Mouse (Mus musculus) heart, postnatal 36 days (tissue): ENCODE data around the gene Aplp2. TPM values are rescaled to one million over a fixed set of nuclear protein-coding genes. Genes with fewer than 3 reads are reported as not detected.

Experiments used
- DNase-seq, 2 experiments: peaks; one replicate each; pipeline ENCODE4 v3.0.0; 2021 to 2022
- intact Hi-C: fragments of 180-260 bp; cut with DNase I; formaldehyde crosslinking; loops from one replicate; pipeline ENCODE4 v1.15.1; 2025
- total RNA-seq, 2 experiments: library from RNA; stranded (reverse); gene quantifications; 2 replicates each; pipeline ENCODE4 v1.2.3; 2021

The Aplp2 gene
- total RNA-seq, 2 experiments from 2014 or later, result 294 to 315 TPM

DNA sequence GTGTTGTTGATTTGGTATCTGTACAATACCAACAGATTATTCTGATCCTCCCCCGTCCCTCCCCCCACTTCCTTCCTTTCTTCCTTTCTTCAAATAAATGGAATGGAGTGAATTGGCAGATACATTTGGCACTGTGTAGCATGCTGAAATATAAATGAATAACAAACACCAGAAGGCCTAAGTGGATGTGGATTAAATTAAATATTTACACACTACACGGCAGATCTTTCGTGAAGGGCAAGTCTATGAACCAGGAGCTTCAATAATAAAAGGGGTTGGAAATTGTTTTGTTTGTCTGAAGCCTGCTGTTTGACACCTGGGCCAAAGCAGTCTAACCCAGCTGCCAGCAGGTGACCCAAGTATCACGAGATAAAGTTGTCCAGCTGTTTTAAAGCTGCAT, 23.4 kb upstream of the Aplp2 start:
- intact Hi-C loops, result loop anchor here (2.0 kb wide), 1 partner anchor 18 kb away; no protein-coding TSS in a partner anchor
- DNase-seq, result no peak

DNA sequence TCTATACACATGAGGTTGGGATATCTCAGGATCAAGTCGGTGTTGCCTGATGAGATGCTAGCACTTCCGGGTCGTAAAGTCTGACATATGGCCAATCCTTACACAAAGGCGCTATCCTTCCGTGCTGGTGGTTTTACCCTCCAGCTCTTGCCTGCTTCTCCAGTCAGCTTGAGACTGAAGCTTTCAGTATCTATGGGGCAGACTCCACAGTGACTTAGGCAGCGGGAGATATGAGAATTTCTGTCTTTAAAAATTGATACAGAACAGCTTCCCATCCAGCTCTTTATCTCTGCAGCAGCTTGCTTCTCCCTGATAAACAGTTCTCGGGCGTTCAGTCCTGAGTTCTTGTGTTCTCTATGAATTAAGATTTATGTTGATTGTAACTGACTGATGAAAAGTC, 14.9 kb upstream of the Aplp2 start:
- intact Hi-C loops, result no loop called here
- no peak for DNase-seq

DNA sequence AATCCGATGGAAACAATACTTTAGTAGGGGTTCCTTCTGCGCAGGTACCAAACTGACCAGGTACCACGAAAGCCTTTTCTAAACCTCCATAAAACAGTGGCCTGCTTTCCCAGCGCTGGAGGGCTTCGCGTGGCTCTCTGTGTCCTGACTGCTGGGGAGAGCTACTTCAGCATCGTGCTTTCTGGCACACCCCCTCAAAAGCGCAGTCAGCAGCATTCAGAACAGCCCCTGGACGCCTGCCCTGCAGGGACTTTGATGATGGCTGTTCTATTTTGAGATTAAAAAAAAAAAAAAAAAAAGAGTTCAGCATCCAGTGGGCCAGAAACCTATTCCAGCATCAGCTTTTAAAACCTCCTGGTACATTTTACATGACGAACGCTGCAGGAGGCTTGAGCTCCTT, 14.2 kb upstream of the Aplp2 start:
- intact Hi-C loops, result no loop called here

DNA sequence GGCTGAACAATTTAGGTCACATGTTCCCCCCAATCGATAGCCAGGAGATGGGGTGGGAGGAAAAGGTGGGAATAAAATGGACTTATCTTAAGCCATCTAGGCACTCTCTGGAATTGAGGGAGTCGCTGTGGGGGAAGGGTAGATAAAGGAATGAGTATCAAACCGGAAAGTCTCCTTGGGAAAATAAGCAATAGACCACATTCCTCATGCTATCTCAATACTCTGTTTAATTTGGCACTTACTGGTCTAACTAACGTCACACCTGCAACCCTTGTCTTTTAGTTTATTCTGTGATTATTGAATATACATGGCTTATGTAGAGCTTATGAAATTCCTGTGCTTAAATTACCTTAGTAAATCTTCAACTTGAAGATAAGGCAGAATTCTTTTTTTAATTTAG, 11.9 kb upstream of the Aplp2 start:
- intact Hi-C loops, result no loop called here
- no peak for DNase-seq

More for the DNA sequence above, 14.2 kb upstream of the Aplp2 start:
- DNase-seq, result peak in 1 of 2 experiments; percentile 43

DNA sequence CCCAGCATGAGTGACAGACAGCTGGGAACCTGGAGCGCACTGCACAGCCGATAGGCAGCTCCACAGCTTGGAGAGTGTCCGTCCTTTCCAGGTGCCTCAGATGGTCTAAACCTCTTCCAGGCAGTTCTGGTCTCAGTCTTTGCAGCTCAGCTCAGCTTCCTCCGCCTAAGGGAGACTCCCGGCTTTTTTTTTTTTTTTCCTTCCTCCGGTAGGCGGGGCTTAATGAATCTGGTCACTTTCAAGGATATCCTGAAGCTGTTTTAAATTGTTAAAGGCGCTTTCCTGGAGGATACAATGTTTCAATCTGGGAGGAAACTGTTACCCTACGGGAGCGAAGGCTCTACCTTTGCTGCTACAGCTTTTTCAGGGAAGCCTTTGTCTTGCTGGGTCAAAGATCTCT, 9.6 kb upstream of the Aplp2 start:
- intact Hi-C loops, result loop anchor here (2.0 kb wide), 1 partner anchor 60 kb away; the partner anchor contains the start of gene Prdm10
- DNase-seq, result no peak

DNA sequence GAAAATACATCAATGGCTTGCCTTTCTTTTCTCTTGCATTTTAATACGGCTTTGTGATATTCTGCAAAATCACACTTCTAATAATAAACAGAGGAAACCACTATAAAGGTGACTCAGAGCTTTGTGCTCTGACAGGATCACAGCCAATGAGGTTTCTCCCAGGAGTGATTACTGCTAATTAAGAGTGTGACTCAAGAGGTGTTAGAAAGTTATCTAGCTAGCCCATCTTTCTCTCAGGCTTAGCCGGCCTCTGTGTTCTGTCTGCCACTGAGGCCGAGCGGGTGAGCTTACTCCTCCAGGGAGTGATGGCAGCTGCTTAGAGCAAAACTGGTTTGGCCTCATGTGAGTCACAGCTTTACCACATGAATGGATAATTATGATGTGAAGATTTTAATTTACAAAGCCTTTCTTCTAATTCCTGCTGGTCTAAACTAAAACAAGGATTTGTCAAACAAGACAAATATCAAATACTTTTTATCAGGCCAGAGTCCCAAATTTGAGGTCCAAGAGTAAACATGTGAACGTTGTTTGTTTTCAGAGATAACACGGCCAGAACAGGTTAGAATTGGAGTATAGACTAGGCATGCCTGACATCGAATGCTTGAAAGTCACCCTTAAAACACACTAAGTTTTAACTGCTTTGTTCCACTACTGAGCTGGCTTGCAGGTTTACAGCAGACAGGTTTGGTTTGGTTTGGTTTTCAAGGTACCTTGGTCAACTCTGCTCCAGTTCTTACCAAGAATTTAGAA, 6.2 kb upstream of the Aplp2 start:
- DNase-seq, result no peak
- intact Hi-C loops, result no loop called here

DNA sequence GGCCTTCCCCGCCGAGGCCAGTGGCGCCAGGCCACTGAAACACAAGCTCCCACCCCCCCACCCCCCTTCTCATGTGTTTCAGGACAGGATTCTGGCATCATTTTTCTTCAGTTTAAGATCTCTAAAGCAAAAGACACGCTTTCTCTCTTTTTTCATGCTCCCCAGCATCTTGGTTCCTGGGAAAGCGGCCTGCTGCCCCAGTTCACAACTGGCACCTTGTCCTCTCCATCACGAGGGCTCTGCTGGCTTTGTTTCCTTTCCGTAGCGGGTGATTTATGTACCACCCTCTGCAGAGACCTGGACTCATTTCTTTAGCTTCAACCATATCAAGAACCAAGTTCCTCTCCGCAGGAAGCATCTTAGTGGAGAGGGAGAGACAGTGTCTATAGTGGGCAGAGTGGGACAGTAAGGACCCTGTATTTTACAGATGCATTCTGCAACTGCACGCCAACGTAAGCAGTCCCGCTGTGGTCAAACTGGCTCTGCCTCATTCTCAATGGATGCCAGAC, 939 bp upstream of the Aplp2 start:
- no peak for DNase-seq
- intact Hi-C loops, result no loop called here

DNA sequence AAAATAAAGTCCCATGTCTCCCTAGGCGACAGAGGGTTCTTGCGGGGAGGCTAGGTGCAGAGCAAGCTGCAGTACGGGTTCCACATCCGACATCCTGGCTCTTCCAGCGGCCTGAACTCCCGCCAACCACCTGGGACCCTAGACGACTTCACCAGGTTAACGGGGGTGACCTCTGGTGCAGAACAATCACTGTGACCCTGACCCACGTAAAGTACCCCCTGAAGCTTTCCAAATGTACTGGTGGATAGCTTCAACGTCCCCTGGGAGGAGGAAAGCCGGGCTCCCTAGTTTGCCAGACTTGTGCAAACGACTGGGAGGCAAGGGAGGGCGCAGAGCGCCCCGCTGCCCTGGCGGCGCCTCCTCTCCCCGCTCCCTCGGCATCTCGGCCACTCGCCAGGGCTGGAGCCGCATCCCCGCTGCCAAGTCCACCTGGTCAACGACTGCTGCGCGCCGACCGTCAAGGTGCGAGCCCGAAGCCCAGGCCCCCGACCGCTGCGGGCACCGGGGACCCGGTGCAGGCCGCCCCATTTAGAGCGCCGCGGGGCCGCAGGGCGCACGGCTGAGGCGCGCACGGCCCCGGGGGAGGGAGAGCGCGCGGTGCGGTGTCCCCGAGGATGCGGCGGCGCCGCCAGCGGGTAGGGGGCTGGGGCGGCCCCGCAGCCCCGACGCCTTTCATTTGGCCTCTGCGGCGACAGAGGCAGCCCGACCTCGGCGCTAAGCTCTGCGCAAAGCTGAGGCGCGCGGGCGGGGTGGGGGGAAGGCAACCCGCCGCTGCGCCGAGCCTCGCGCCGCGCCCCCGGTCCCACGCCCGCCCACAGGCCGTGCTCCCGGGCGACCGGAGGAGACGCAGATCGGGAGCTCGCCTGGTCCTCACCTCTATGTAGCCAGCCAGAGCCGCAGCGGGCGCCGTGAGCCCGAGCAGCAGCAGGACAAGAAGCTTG, 596 bp downstream of the Aplp2 start:
- intact Hi-C loops, result loop anchor here (1.0 to 2.0 kb wide), 3 partner anchors 42 to 70 kb away; no protein-coding TSS in a partner anchor
- DNase-seq, result peak; percentile 58 to 66

DNA sequence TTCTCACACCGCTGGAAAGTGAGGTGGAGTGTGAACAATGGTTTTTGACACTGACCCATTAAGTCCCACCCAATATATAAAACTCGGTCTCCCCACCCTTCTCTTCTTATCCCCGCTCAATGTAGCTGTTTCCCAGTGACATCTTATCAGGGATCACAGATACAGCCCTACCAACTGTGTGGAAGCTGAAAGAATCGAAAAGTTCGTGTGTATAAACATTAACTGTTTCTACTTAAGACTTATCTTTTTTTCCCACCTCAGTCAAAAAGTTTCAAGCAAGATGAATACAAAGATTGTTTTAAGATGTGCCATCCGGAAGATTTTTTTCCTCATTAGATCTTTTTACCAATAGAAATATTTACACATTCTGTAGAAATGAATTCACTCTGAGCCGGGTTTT, 1.5 kb downstream of the Aplp2 start:
- intact Hi-C loops, result loop anchor here (2.0 kb wide), 2 partner anchors 43 to 45 kb away; no protein-coding TSS in a partner anchor
- DNase-seq, result no peak

DNA sequence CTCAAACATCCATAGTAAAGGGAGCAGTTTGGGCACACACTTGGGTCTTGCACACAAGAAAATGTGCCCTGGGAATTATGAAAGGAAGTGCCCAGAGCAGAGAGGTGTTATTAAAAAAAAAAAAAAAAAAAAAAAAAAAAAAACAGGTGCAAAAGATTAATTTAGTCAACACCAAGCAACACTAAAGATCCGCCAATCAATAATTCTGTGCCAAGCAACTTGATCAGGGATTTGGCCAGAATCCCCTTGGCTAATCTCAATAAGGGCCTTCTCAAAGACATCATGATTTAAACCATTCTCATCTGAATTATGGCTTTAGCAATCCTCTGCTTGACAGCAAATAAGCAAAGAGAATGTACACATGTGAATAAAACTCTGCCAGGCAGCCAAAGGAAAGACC, 2.1 kb downstream of the Aplp2 start:
- intact Hi-C loops, result no loop called here
- DNase-seq, result no peak

DNA sequence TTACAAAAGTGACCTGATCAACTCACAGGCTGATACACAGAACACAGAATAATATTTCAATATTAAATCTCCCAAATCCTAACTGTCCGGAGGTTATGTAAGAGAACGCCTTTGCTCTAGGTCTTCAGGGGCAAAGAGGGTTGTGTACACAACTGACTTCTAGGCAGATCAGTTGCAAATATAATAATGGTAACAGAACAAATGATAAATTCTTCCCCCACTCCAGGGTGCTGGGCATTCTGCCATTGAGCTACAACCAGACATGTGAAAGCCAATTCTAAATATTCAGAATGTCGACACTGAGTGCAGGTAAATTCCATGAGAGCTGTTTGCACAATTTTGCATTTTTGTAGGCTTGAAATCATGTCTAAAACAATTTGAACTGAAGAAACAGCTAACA, 3.9 kb downstream of the Aplp2 start:
- intact Hi-C loops, result no loop called here
- DNase-seq, result no peak

DNA sequence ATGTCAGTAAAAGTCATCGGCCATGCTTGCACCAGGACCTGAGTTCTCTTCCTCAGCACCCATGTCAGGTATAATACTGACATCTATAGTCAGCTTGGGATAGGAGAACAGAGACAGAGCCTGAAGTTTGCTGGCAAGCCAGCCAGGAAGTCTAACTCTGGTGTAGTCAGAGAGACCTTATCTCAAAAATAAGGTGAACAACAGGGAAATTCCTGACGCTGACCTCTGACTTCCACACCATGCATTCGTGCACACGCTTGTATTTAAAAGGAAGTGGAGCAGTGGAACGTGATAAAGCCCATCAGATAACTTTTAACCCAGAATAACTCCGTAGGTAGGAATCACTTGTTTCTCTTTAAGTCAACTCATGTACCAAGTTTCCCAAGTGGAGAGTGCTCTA, 6.9 kb downstream of the Aplp2 start:
- DNase-seq, result no peak
- intact Hi-C loops, result loop anchor here (5.0 kb wide), 1 partner anchor 37 kb away; no protein-coding TSS in a partner anchor

DNA sequence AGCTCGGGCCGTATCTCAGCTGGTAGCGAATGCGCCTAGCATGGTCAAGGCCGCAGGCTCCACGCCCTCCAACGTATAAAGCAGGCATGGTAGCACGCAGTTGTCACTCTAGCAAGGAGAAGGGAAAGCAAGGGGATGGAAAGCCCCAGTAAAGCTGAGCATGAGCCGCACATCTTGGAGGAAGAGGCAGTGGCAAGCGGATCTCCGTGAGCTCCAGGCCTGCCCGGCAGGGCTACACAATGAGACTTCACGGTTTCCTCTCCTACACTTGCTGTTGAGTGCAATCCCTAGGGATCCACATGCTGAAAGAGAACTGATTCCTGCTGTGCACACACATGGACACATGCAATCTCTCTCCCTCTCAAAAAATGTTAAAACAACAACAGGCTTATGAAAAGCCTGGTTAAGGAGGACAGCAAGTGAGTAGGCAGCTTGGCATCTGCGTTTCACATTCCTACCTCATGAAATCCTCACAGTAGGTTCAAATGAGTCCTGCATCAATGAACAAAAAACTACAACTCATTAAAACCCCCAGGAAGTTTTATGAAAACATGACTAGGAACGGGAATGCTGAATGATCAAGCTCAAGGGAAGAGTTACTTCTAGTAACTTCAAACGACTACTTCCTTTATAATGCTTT, 7.9 kb downstream of the Aplp2 start:
- intact Hi-C loops, result loop anchor here (5.0 kb wide), 1 partner anchor 36 kb away; no protein-coding TSS in a partner anchor
- DNase-seq, result no peak

DNA sequence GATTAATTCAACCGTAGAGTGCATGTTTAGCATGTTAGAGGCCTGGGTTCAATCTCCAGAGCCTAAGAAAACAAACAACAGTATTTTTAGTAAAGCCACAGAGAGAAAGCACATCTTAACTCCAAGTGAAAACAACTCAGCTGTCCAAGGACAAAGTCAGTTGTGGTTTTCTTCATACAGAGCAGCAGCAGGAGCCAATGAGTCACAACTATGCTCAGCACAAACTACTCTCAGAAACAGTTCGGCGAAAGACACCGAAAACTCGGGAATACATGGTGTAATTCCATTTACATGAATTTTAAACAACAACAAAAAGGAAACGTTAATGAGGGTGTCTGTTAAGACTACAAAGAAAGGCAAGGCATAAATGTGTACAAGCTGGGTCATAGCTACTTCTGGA, 8.5 kb downstream of the Aplp2 start:
- no peak for DNase-seq
- intact Hi-C loops, result loop anchor here (5.0 kb wide), 1 partner anchor 36 kb away; no protein-coding TSS in a partner anchor

DNA sequence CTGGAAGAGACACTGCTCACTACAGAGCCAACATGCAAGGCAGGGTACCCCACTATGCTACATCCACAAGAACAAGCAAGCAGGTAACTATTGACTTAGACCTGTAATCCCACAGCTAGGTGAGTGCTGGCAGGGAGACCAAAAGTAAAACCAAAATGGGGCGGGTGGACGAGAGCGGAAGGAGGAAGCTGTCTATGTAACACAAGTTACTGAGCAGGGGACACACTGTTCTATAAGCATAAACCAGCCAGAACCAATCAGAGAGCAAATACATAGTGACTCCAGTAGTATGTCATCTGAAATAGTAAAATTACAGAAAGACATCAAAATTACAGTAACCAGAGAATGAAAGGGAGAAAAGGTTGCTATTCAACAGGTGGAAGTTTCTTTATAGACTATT, 13.0 kb downstream of the Aplp2 start:
- intact Hi-C loops, result no loop called here
- no peak for DNase-seq

DNA sequence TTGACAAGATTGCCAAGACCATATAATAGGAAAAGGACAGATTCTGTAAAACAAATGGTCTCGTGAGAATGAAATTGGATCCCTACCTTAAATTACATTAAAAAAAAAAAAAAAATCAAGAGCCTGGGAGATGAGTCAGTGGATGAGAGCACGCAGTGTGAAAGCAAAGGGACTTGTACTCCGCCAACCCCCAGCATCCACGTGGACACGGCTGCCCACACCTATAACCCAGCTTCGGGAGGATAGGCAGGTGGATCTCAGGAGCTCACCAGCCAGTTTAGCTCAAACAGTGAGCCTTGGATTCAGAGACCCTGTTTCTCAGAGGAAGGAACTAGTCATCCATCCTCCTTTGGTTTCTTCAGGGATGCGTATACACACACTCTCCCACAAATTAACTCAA, 13.8 kb downstream of the Aplp2 start:
- intact Hi-C loops, result no loop called here
- no peak for DNase-seq

DNA sequence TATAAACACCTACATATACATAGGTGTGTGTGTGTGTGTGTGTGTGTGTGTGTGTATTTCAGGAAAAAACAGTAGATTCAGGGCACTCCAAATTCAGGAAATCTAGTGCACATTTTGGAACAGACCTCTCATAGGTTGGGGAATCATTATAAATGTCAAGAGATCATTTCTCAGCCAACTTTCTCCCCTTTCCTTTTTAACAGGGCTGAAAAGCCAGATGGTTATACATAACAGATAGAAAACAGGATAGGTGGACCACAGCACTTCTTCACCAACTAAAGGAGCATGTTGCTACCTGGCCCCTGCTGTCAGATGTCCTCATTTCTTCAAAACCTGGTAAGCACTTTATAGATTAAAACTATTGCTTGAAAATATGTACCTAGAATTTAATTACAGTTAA, 14.9 kb downstream of the Aplp2 start:
- intact Hi-C loops, result no loop called here
- DNase-seq, result no peak

DNA sequence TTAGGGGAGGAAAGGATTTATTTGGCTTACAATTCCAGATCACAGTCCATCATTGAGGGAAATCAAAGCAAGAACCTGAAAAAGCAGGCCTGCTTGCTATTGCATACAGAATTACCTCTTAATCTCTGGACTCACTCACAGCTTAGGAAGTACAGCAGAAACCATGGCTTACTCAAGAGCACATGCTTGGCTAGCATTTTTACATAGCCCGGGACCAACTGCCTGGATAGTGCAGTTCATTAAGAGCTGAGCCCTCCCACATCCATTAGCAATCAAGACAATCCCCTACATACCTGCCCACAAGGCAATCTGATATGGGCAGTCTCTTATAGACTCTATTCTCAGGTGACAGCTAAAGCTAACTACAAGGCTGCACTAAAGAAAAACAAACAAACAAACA, 16.0 kb downstream of the Aplp2 start:
- intact Hi-C loops, result no loop called here
- DNase-seq, result no peak

DNA sequence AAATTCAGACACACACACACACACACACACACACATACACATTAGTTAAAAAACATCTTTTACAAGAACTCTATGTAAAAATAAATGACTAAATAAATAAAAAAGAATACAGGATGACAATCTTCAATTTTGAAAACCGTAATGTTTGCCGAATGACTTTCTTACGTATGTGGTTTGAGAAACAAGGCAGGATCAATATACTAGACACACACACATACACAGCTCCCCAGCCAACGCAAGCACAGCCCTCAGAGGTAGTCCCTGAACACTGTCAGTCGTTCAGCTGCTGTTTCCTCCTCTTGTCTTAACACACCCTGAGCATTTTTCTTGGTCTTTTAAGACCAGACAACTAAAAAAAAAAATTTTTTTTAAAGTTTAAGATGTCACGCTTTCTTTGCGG, 19.2 kb downstream of the Aplp2 start:
- no peak for DNase-seq
- intact Hi-C loops, result no loop called here

DNA sequence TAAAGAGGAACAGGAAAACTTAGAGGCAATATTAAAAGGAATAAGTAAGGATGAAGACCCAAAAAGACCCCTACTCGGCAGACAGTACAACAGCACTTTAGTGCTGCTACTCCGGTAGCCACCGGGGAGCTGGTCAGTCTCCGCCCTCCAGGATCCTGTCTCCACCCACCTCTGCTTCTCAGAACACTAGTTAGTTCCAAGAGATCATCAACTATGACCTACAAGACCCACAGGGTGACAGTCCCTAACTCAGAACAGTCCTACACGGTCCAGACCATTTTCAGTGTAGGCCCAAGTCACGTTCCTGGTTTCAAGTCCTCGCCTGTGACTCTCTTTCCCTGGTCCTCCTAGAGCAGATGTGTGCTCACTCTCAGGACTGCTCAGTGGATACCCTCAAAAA, 20.1 kb downstream of the Aplp2 start:
- DNase-seq, result no peak
- intact Hi-C loops, result no loop called here

DNA sequence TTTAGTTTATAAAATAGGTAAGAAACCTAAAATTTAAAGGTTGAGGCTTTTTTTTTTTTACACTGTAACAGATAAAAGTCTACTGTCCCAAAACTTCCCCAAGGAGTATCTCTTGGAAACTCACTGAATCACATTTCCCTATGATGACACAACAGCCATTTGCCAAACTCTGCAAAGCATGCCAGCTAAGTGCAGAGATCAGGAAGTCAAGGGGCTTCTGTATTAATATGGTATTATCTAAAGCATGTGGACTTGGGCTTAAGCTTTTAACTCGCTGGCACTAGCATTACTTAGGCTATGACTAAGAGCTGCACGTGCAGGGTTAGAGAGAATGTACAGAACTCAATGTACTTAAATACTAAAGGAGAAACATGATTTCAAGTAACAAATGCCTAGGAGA, 22.4 kb downstream of the Aplp2 start:
- DNase-seq, result no peak
- intact Hi-C loops, result no loop called here
